Mouse (Mus musculus) intestine, embryonic 15.5 days (tissue): ENCODE data around the gene Nip7. TPM values are rescaled to one million over a fixed set of nuclear protein-coding genes. Genes with fewer than 3 reads are reported as not detected.
A peak's percentile ranks its signal among the peaks of the same experiment; 100 is the strongest.
"Not testable (repeated sequence)": the region's sequence is repeated elsewhere in the genome, so short reads cannot be mapped to it uniquely, and the experiment has no call there.

Source experiments
- ATAC-seq: fragments of 200-750 bp; cut with Nextera tagmentation; 2 replicates; pipeline ENCODE4 v1.8.0; 2017; ENCODE audit warnings: moderate TSS enrichment, moderate library complexity
- H3K27ac ChIP-seq: fragments of 300-500 bp; sonication (generic); 2 replicates; pipeline ENCODE4 v1.5.1; 2015; ENCODE audit warnings: mild to moderate bottlenecking, inconsistent platforms
- H3K27me3 ChIP-seq: fragments of 300-500 bp; sonication (generic); replicated peaks from 2 replicates; pipeline ENCODE4 v1.6.1; 2015; ENCODE audit warnings: inconsistent platforms
- H3K36me3 ChIP-seq: fragments of 300-500 bp; sonication (generic); 2 replicates; pipeline ENCODE4 v1.6.1; 2015; ENCODE audit warnings: inconsistent platforms
- H3K4me1 ChIP-seq: fragments of 300-500 bp; sonication (generic); replicated peaks from 2 replicates; pipeline ENCODE4 v1.6.1; 2015; ENCODE audit warnings: inconsistent platforms
- H3K4me2 ChIP-seq: fragments of 300-500 bp; sonication (generic); replicated peaks from 2 replicates; pipeline ENCODE4 v1.6.1; 2015; ENCODE audit warnings: mild to moderate bottlenecking, inconsistent platforms
- H3K4me3 ChIP-seq: fragments of 300-500 bp; sonication (generic); replicated peaks from 2 replicates; pipeline ENCODE4 v1.5.1; 2015; ENCODE audit warnings: inconsistent platforms
- H3K9ac ChIP-seq: fragments of 300-500 bp; sonication (generic); 2 replicates; pipeline ENCODE4 v1.6.1; 2015; ENCODE audit warnings: inconsistent platforms
- H3K9me3 ChIP-seq: fragments of 300-500 bp; sonication (generic); 2 replicates; pipeline ENCODE4 v1.6.1; 2016; ENCODE audit warnings: inconsistent platforms
- WGBS: fragments of 180-500 bp; shearing (Covaris S2); methylation state at CpG from one replicate; pipeline ENCODE4 v1.1.7; 2015; 5-methylcytosine and 5-hydroxymethylcytosine counted together
- polyA plus RNA-seq: library from polyadenylated mRNA; unstranded; fragments of >200 nt; fragmentation: Nextera tagmentation; extraction: Ambion mirVana; gene quantifications from 2 replicates; pipeline ENCODE4 v1.2.1, GENCODE M21; 2015

The Nip7 gene
- polyA plus RNA-seq, 1 experiment from 2014 or later = 97.3 TPM

DNA sequence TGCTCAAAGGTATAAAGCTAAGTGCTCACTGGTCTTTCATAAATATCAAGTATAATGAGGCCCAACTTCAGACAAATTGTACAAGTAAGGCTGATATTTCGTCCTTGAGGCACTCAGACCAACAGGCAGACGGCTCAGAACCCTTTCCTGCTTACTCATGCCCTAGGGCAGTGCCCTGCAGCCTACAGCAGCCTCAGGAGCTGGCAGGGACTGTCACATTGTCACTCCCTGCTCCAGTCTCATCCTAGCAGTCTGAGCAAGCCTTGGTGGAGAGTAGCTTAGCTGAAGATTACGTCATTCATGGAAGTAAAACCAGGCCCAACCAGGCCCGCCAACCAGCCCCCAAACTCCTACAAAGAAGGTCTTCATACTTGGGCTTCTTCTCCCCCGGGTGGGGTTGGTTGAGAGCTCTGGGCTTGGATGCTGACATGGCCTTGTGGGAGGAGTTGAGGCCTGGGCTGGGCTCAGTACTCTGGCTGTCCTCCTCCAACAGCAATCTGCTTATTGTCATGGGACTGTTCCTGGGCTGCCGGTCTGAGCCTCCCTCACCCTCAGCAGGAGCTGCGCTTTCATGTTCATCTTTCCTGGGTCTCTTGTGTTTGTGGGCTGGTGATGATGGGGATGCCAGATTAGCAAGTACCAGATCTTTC lies 19.7 kb downstream of the Nip7 start:
- Histone ChIP-seq H3K4me1 (no peaks in the 10 kb centered on the region), H3K9me3 (no peaks in the 10 kb centered on the region), H3K36me3 (peaks cover 52% of the 10 kb centered on the region), H3K4me3 (no peak overlapping the region), H3K4me2 (no peak overlapping the region), H3K27ac (no peak overlapping the region), H3K27me3 (no peaks in the 10 kb centered on the region), H3K9ac (no peak overlapping the region)
- 79% methylated on average over 7 of the region's 7 CpGs for WGBS
- ATAC-seq = 0 out of 2 replicates have a peak, but pooled peaks have one; percentile 23

DNA sequence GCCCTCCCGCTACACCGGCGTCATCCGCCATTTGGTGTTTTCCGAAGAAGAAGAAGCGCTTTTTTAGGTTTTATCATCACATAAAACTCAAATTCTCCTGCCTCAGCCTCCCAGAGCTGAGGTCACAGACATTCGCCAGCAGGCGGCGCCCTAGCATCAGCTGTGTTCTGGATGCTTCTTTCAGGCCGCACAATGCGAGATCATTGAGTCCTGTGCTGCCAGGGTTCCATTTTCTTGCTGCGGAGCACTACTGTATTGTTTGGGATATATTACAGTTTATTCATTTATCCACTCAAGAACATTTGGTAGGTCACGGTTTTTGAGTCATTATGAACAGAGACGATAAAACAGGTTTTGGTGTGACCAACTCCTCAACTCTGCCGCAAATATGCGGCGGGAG lies 28.7 kb downstream of the Nip7 start:
- H3K27ac ChIP-seq = no peak overlapping the region
- H3K9me3 ChIP-seq = no peaks in the 10 kb centered on the region
- no peak overlapping the region for H3K4me3 ChIP-seq
- no peak for ATAC-seq
- H3K36me3 ChIP-seq = peaks cover 37% of the 10 kb centered on the region
- H3K4me1 ChIP-seq = no peaks in the 10 kb centered on the region
- H3K27me3 ChIP-seq = no peaks in the 10 kb centered on the region
- no peak overlapping the region for H3K9ac ChIP-seq
- WGBS = 95% methylated on average over 17 of the region's 17 CpGs
- no peak overlapping the region for H3K4me2 ChIP-seq

DNA sequence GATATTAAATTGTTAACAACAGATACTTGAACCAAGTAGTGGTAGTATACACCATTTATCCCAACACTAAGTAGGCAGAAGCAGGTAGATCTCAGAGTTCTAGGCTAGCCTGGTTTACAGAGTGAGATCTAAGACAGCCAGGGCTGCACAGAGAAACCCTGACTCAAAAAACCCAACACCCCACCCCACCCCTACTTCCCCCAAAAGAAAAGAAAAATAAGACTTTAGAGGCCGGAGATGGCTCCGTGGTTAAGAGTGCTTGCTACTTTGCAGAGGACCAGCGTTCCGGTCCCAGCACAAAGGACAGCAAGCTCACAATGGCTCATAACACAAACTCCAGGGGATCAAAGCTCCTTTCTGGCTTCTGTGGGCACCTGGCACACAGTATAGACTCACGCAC lies 29.3 kb downstream of the Nip7 start:
- Histone ChIP-seq H3K36me3 (peaks cover 34% of the 10 kb centered on the region), H3K27ac (no peak overlapping the region), H3K4me2 (no peak overlapping the region), H3K9me3 (no peaks in the 10 kb centered on the region), H3K9ac (no peak overlapping the region), H3K4me3 (no peak overlapping the region), H3K4me1 (no peaks in the 10 kb centered on the region), H3K27me3 (no peaks in the 10 kb centered on the region)
- 98% methylated on average over 5 of the region's 5 CpGs for WGBS
- ATAC-seq = no peak

DNA sequence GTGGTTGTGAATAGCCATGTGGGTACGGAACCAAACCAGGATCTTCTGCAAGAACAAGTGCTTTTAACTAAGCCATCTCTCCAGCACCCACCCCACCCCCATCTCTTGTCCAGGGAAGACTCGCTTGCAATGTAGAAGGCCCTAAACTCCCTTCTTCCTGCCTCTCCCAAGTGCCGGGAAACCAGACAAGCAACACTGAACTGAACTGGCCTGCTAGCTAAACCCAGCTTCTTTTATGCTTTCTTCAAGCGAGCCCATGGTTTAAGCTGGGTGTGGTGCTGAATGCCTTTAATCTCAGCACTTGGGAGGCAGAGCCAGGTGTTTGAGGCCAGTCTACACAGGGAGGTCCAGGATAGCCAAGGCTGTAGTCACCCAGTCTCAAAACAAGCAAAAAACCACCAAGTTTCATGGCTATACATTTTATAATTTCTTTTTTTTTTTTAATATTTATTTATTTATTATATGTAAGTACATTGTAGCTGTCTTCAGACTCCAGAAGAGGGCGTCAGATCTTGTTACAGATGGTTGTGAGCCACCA lies 31.9 kb downstream of the Nip7 start:
- ATAC-seq = no peak
- Histone ChIP-seq H3K9ac (no peak overlapping the region), H3K4me1 (no peaks in the 10 kb centered on the region), H3K27ac (no peak overlapping the region), H3K4me3 (no peak overlapping the region), H3K9me3 (no peaks in the 10 kb centered on the region), H3K4me2 (no peak overlapping the region), H3K27me3 (no peaks in the 10 kb centered on the region), H3K36me3 (peaks cover 25% of the 10 kb centered on the region)
- WGBS = 94% methylated on average over 5 of the region's 5 CpGs

DNA sequence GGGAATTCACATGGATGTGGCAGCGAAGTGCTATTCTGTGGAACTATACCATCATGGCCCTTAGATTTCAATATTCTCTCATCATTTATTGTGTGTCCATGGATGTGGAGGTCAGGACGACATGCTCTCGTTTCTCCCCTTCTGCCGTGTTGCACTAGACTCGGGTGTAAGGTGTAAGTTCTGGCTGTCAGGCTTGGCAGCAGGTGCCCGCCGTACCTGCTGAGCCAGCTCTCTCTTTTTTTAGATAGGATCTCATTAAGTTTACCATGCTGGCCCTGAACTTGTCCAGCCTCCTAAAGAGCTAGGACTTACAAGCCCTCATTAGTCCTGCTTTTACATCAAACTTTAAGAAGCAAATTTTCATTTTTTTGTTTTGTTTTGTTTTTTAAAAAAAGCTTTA lies 33.9 kb downstream of the Nip7 start:
- Histone ChIP-seq H3K36me3 (peaks cover 20% of the 10 kb centered on the region), H3K4me2 (no peak overlapping the region), H3K27ac (no peak overlapping the region), H3K4me3 (no peak overlapping the region), H3K9ac (no peak overlapping the region), H3K4me1 (peaks cover 9% of the 10 kb centered on the region; the same call in 1 of the 2 replicates), H3K27me3 (no peaks in the 10 kb centered on the region), H3K9me3 (no peaks in the 10 kb centered on the region)
- ATAC-seq = no peak
- WGBS = 93% methylated on average over 7 of the region's 7 CpGs

DNA sequence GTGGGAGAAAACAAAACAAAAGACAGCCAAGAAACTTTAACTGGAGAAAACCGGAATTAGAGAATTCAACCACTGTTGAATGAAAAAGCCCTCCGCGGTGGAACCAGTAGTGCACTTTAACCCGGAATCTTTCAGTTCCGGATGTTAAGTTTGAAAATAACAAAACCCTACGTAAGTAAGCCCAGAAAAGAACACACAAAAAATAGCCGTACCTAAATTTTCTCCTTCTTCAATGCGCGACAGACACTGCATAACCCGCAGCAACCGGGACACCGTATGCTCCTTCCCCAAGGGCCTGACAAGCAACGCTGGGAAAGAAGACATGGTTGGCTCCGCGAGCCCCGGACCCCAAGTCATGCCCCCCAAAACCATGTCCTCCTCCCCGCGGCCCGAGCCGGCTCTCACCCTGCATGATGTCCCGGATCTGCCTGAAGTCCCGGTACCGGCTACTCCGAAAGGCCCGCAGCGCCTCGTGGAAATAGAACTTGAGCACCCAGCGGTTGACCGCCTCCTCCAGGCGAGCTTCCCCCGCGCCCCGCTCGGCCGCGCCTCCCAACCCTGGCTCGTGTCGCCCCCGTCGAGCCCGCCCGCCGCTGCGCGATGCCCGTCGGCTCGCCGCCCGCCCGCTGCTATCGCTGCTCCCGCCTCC lies 39.2 kb downstream of the Nip7 start:
- under 1% methylated on average over 40 of the region's 53 CpGs for WGBS
- Histone ChIP-seq H3K4me1 (peaks cover 11% of the 10 kb centered on the region; the same call in 1 of the 2 replicates), H3K27ac (peak overlapping the region; percentile 93), H3K36me3 (0 out of 2 replicates have a peak, but pooled peaks cover 3% of the 10 kb centered on the region), H3K27me3 (no peaks in the 10 kb centered on the region), H3K4me2 (peak overlapping the region; percentile 63), H3K9ac (peak overlapping the region; percentile 86), H3K9me3 (no peaks in the 10 kb centered on the region), H3K4me3 (peak overlapping the region; percentile 59)
- ATAC-seq = peak; percentile 7

DNA sequence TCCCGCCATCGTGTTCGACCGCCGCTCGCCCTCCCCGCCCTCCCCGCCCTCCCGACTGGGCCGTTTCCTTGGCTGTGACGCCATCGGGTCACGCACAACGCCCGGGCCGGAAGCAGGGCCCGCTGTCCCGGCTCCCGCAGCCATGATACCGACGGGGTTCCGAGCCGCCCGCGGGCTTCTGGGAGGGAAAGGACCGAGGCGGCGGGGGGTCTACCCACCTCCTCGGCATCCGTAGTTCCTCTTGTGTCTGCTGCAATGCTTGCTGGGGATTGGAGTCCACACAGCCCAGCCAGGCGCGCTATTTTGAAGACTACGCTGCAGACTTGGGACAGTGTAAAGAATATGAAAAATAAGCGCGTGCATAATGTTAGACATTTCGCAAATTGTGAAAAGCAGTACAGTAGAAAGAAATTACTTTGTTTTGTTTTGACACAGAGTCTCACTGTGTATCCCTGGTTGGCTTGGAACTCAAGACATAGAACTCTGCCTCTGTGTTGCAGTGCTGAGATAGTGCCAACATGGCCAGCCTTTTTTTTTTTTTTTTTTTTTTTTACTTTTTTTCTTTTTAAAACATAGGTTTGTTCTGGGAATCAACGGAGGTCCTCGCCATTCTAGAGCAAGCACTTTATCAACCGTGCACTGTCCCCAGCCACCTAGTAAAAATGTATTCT lies 39.8 kb downstream of the Nip7 start, which contains the start of gene Terf2:
TSS of gene Terf2 (minus strand) at position 182 of the 671 bp plus-strand sequence.
- Histone ChIP-seq H3K36me3 (no peaks in the 10 kb centered on the region), H3K4me2 (peak within 1 kb of the TSS; percentile 63), H3K27ac (peak within 1 kb of the TSS; percentile 93), H3K9me3 (no peaks in the 10 kb centered on the region), H3K4me3 (peak within 1 kb of the TSS; percentile 59), H3K9ac (peak within 1 kb of the TSS; percentile 86), H3K27me3 (no peaks in the 10 kb centered on the region), H3K4me1 (peaks cover 11% of the 10 kb centered on the region; the same call in 1 of the 2 replicates)
- WGBS = 3% methylated on average over 31 of the region's 39 CpGs
- ATAC-seq = peak; percentile 97

DNA sequence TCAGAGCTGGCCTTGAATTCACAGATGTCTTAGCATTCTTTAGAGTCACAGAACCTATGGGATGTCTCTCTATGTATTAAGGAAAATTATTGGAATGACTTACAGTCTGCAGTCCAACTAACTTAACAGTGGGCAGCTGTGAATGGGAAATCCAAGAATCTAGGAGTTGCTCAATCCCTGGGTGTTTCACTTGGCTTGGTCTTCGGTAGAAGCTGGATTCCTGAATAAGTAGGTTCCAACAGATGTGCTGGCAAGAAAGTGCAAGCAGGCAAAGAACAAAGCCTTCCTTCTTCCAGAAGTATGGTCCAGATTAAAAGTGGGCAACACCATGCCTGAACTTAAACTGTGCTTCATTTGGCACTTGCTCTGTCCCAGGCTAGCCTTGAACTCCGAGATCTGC lies 44.0 kb downstream of the Nip7 start:
- 81% methylated on average over 2 of the region's 2 CpGs for WGBS
- 0 out of 2 replicates have a peak, but pooled peaks cover 2% of the 10 kb centered on the region for H3K4me1 ChIP-seq
- no peak for ATAC-seq
- no peaks in the 10 kb centered on the region for H3K9me3 ChIP-seq
- no peak overlapping the region for H3K4me2 ChIP-seq
- H3K27me3 ChIP-seq = no peaks in the 10 kb centered on the region
- H3K9ac ChIP-seq = no peak overlapping the region
- H3K4me3 ChIP-seq = no peak overlapping the region
- H3K27ac ChIP-seq = no peak overlapping the region
- no peaks in the 10 kb centered on the region for H3K36me3 ChIP-seq

DNA sequence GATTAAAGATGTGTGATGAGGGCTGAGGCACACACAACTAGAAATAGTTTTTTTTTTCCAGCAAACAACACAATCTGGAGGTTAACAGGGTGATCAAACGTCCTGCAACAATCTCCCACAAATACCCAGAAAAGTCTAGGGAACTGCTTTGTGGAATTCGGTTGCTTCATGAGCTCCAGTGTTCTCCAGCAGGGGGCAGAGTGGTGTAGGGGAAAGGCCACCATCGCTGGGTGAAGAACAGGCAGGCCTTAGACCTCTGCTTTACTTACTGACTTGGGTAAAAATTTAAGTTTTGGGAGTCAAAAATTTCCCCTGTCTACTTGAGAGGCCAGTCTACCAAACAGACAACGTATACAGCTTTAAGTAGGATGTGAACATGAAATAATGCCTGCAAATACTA lies 47.9 kb downstream of the Nip7 start:
- Histone ChIP-seq H3K36me3 (no peaks in the 10 kb centered on the region), H3K27ac (no peak overlapping the region), H3K4me2 (no peak overlapping the region), H3K4me3 (no peak overlapping the region), H3K27me3 (no peaks in the 10 kb centered on the region), H3K9ac (no peak overlapping the region), H3K9me3 (no peaks in the 10 kb centered on the region), H3K4me1 (peaks cover 4% of the 10 kb centered on the region; the same call in 1 of the 2 replicates)
- 8% methylated on average over 4 of the region's 4 CpGs for WGBS
- no peak for ATAC-seq

DNA sequence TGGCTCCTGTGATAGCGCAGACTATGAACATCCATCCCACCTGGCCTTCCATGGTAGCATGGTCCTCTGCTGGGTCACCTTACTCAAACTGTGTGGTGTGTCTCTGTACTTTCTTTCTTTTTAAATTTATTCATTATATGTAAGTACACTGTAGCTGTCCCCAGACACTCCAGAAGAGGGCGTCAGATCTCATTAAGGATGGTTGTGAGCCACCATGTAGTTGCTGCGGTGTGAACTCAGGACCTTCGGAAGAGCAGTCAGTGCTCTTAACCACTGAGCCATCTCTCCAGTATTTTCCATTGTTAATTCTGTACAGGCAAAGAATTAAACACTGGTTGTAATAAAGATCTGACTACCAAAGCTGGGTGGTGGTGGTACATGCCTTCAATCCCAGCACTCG lies 51.4 kb downstream of the Nip7 start:
- H3K9me3 ChIP-seq, H3K4me1 ChIP-seq, H3K36me3 ChIP-seq, H3K9ac ChIP-seq, H3K27ac ChIP-seq, H3K27me3 ChIP-seq, H3K4me2 ChIP-seq, ATAC-seq, H3K4me3 ChIP-seq: not testable (repeated sequence)
- WGBS = 92% methylated on average over 5 of the region's 5 CpGs

DNA sequence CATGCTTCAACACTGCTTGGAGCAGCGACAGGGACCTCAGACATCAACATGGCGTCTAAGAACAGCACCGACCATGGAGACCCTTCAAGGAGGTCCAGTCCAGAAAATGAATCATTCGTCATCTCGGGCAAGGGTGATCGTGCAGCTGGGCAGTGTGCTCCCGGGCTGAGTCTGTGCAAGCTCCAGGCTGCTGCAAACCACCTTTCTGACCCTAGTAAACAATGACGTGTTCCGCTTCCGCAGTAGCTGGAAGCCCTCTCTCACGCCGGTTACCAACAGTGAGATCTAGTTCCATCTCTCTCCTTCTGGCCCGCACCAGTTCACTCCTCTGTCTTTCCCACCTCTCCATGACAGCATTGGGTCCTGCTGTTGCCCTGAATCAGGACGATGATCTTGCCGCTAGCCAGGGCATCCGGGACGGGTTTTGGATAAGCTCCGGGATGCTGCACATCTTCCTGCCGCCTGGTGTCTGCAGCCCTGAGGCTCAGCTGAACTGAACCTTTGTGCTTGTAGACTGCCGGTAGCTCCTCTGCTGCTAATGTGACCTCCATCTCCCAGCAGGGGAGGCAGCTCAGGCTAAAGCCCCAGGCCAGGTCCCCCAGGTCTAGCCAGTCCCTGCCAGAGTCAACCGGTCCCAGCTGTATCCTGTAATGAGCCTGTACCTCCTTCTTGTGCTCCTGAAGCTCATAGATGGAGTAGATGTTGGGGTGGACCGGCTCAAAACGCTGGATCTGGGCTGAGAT lies 52.5 kb downstream of the Nip7 start:
- ATAC-seq = no peak
- no peak overlapping the region for H3K9ac ChIP-seq
- WGBS = 48% methylated on average over 23 of the region's 23 CpGs

More for the DNA sequence above, 52.5 kb downstream of the Nip7 start:
- Histone ChIP-seq H3K4me2 (peak overlapping the region; percentile 39), H3K9me3 (no peaks in the 10 kb centered on the region), H3K27ac (no peak overlapping the region), H3K4me3 (peak overlapping the region; percentile 7), H3K4me1 (peaks cover 5% of the 10 kb centered on the region; the same call in 1 of the 2 replicates), H3K27me3 (no peaks in the 10 kb centered on the region), H3K36me3 (no peaks in the 10 kb centered on the region)
